Mouse (Mus musculus) bone marrow, adult 2 months (tissue): ENCODE results near the gene Mog.

Experiments used
- CTCF ChIP-seq: fragments of 200-500 bp; IDR thresholded peaks from 2 replicates; pipeline ENCODE4 v1.5.1; 2011; ENCODE audit warnings: low read length, control low read depth; ENCODE audit not compliant: control insufficient read depth, insufficient read depth
- POLR2A ChIP-seq: fragments of 200-500 bp; IDR thresholded peaks from 2 replicates; pipeline ENCODE4 v1.6.1; 2011; ENCODE audit warnings: low read depth, mild to moderate bottlenecking, control low read depth, low read length, borderline replicate concordance; ENCODE audit not compliant: control insufficient read depth

GRCm38 (mm10) chr17:37016333-37016732, 6.9 kb downstream of the Mog start:
- TF ChIP-seq CTCF (no peak), POLR2A (no peak)
